Mouse (Mus musculus) macrophage (primary cell): ENCODE measurements around the gene Kcnh7. TPM values are rescaled to one million over a fixed set of nuclear protein-coding genes. Genes with fewer than 3 reads are reported as not detected.

Experiments used
- H3K27ac ChIP-seq: fragments of 350-480 bp; formaldehyde crosslinking; 2 replicates; pipeline ENCODE4 v1.9.0; 2021
- H3K36me3 ChIP-seq: fragments of 350-480 bp; formaldehyde crosslinking; 2 replicates; pipeline ENCODE4 v1.9.0; 2021; ENCODE audit errors: inconsistent target
- H3K4me3 ChIP-seq: fragments of 350-480 bp; formaldehyde crosslinking; 2 replicates; pipeline ENCODE4 v1.9.0; 2021; ENCODE audit errors: inconsistent target
- H3K79me2 ChIP-seq: fragments of 350-480 bp; formaldehyde crosslinking; 2 replicates; pipeline ENCODE4 v1.9.0; 2021; ENCODE audit errors: inconsistent target
- WGBS: methylation state at CpG from one replicate; pipeline ENCODE4 v1.1.7; 2026; ENCODE audit warnings: inconsistent platforms; ENCODE audit not compliant: missing documents; 5-methylcytosine and 5-hydroxymethylcytosine counted together
- polyA plus RNA-seq: library from polyadenylated mRNA; stranded (reverse); fragments of 250-400 nt; gene quantifications from 3 replicates; pipeline ENCODE4 v1.2.4, GENCODE M21; 2018; ENCODE audit warnings: inconsistent platforms

Gene Kcnh7
- polyA plus RNA-seq, 1 experiment from 2014 or later: not detected

DNA sequence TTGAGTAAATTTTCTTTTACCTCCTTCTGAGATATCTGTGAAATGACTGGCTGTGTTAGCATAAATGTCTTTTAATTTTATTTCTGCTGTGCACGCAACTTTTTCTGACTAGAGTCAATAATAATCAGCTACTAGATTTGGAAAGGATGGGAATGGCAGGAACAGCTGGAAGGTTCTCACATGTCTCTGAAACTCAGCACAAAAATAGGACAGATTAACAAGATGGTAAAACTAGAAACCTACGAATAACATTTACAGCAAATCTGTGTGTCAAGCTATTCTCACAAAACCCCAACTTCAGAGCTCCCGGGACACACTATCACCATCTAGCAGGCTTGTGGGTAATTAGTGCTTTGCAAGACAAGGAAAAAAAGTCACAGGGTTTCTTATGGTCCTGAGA, 134.2 kb downstream of the Kcnh7 start:
- H3K36me3 ChIP-seq: no peaks in the 10 kb centered on the region

DNA sequence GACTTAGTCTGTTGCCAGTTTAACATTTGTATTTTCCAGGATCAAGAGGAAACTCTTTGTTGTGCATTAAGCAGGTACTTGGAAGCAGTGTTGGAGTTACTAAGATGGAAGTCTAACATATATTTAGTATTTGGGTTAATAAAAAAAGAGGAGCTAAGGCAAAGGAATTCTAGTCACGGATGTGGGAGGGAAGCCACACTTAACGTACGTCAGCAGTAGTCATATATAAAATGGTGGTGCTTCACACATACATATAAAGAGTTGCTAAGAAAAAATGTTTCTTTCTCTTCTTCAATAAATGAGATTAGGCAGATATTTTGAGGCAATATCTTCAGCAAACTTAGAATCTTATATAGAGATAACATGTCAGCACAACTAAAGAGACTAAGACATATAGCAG, 144.4 kb downstream of the Kcnh7 start:
- 76% methylated on average over 3 of the region's 3 CpGs for WGBS
- no peak overlapping the region for H3K4me3 ChIP-seq

More for the DNA sequence above, 134.2 kb downstream of the Kcnh7 start:
- Histone ChIP-seq H3K27ac (no peak overlapping the region), H3K4me3 (no peak overlapping the region), H3K79me2 (no peaks in the 10 kb centered on the region)
- WGBS: 86% methylated on average over 3 of the region's 3 CpGs

DNA sequence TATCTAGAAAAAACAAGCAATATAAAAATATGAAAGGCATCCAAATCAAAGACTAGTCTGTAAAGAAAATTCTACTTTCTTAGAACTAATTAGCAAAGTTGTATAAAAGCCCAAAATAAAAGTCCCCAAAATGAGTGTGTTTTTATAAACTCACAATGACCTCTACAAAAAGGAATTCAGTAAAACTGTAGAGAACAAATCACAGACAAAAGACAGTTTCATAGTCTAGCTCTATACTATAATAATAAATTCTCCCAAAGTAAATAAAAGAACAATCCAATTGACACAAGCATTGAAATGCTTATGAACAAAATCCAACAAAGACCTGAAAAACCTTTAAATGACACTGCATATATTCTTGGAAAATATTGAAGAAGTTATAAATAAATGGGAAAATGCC, 169.2 kb downstream of the Kcnh7 start:
- H3K4me3 ChIP-seq: no peak overlapping the region
- H3K79me2 ChIP-seq: no peaks in the 10 kb centered on the region
- H3K36me3 ChIP-seq: no peaks in the 10 kb centered on the region
- no peak overlapping the region for H3K27ac ChIP-seq

More for the DNA sequence above, 144.4 kb downstream of the Kcnh7 start:
- Histone ChIP-seq H3K79me2 (no peaks in the 10 kb centered on the region), H3K36me3 (no peaks in the 10 kb centered on the region), H3K27ac (no peak overlapping the region)

DNA sequence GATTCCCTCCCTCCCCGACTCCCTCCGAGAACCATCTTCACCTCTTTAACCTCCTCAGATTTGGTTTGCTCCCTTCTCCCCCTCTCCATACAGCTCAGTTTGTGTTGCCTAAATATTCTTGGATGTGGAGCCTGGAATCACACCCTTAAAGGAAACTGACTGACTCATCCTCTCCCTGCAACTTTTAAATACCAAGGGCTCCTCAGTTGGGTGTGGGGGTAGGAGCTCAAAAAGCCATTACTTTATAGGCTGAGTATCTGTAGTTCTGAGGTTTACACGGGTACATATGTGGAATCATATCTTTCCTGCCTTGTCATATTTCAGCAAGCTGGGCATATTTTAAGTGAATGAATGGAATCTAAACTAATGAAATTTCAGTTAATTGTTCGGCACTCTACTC, 174.9 kb downstream of the Kcnh7 start:
- WGBS: 87% methylated on average over 4 of the region's 4 CpGs
- H3K36me3 ChIP-seq: no peaks in the 10 kb centered on the region
- no peak overlapping the region for H3K27ac ChIP-seq
- no peaks in the 10 kb centered on the region for H3K79me2 ChIP-seq
- H3K4me3 ChIP-seq: no peak overlapping the region

DNA sequence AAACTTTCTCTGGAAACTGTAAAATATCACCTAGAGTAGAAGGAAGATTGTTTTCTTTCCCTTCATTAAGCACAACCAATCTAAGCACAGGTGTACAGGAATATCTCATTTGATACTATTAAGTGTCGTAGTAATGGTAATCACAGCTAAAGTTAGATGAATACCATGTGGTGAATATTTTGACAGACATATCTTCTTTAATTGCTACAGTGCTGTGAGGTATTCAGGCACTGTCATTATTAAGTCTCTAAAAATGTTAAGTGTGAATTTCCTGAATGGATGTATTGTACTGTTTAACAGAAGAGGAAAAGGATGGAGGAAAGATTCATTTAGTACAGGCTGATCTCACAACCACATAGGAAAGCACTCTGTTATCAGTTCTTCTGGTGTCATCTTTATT, 181.3 kb downstream of the Kcnh7 start:
- 100% methylated on average over 1 of the region's 1 CpGs for WGBS
- H3K36me3 ChIP-seq: no peaks in the 10 kb centered on the region
- no peaks in the 10 kb centered on the region for H3K79me2 ChIP-seq

DNA sequence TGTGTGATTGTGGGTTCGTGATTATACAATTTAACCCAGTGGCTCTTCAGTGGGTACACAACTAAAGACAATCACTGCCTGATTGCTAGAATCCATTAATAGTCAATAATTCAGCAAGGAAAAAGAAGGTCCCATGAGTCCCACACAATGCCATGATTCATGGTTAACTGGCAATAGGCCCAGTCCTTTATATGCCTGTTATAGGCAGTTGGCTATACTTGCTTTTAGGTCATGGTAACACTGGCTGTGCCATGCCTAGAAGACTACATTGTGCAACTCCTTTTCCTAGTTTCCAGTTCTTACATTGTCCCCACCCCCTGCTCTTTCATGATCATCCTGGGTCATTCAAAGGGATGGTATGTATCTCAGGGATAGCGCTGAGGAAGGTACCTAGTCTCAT, 186.4 kb downstream of the Kcnh7 start:
- H3K79me2 ChIP-seq: no peaks in the 10 kb centered on the region
- WGBS: 84% methylated on average over 2 of the region's 2 CpGs

More for the DNA sequence above, 181.3 kb downstream of the Kcnh7 start:
- H3K4me3 ChIP-seq: no peak overlapping the region
- no peak overlapping the region for H3K27ac ChIP-seq

DNA sequence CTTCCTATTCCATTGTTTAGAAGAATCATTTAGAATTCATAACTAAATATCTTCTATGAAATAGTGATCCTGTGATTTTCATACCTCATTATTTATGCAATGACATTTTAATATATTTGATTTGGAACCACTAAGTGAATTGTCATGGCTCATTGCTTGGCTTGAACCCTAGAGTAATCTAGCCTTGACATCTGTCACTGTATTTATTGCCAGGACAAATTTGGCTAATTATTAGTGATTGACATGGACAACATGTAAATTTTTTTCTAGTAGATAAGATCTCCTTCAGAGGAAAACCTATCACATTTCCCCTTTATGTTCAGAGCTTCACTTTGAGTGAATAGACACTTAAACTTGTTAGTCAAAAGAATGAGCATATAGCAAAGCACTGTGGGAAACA, 195.5 kb downstream of the Kcnh7 start:
- no peaks in the 10 kb centered on the region for H3K36me3 ChIP-seq
- H3K79me2 ChIP-seq: no peaks in the 10 kb centered on the region
- H3K4me3 ChIP-seq: no peak overlapping the region
- H3K27ac ChIP-seq: no peak overlapping the region

More for the DNA sequence above, 186.4 kb downstream of the Kcnh7 start:
- no peaks in the 10 kb centered on the region for H3K36me3 ChIP-seq
- no peak overlapping the region for H3K27ac ChIP-seq
- H3K4me3 ChIP-seq: no peak overlapping the region

DNA sequence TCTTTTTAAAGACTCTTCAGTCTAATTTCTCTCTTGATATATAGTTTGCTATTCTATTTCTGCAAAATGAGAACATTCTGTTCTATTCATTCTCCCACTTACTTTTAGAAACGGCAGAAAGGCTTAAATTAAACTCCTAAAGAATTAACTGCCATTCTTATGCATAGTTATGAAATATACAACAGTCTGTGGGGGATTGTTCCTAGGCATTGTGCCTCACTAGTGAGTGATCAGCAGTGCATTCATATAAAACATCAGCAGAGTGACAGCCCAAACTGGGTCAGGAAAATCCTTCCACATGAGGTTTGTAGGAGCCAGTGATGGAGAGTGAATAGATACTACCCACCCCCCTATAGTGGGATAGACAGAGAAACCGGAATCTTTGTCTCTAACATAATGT, 200.2 kb downstream of the Kcnh7 start:
- Histone ChIP-seq H3K79me2 (no peaks in the 10 kb centered on the region), H3K36me3 (no peaks in the 10 kb centered on the region), H3K4me3 (no peak overlapping the region), H3K27ac (no peak overlapping the region)
- 87% methylated on average over 2 of the region's 2 CpGs for WGBS

DNA sequence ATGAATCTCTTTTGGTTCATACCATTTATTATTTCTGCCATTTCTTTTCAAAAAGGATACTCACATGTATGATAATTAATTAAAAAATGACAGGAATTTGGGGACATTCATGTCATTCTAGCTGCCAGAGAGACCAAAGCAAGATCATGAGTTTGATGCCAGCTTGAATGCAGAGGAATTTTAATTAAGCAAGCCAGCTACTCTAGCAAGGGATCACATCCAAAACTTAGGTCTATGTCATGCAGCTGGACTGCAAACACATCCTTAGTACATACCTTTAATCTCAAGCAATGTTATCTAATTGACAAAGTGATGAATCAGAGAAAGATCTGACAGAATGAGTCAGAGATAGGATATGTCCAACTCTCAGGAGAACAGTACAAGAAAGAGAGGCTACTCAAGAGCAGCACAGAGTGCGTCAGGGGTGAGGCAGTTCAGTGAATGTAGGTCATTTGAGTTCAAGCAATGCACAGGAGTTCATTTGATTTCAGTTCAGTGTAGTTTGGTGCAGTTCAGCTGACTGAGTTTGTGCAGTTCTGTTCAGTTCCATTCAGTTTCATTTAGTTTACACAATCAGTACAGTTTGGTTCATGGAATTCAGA, 248.7 kb downstream of the Kcnh7 start:
- WGBS: 80% methylated on average over 1 of the region's 1 CpGs
- no peaks in the 10 kb centered on the region for H3K36me3 ChIP-seq
- H3K27ac ChIP-seq: no peak overlapping the region
- no peaks in the 10 kb centered on the region for H3K79me2 ChIP-seq
- H3K4me3 ChIP-seq: no peak overlapping the region

DNA sequence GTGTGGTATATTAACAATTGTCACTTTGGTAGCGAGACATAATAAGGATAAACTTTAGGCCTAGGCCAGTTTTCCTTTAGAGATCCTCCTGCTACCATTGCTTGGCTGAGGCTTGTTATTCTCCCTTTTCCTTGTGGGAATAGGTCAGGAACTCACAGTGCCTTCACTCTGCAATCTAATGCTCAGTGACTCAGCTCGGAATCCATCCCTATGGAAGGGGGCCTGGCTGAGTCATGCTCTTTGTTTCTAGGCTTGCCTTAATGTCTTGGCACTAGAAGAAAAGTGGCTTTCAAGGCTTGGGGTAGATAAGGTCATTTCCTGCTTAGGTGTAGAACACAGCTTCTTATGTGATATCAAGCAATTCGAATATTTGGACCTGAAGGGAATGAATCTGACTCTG, 255.6 kb downstream of the Kcnh7 start:
- 74% methylated on average over 3 of the region's 3 CpGs for WGBS
- Histone ChIP-seq H3K79me2 (no peaks in the 10 kb centered on the region), H3K36me3 (no peaks in the 10 kb centered on the region), H3K27ac (no peak overlapping the region), H3K4me3 (no peak overlapping the region)

DNA sequence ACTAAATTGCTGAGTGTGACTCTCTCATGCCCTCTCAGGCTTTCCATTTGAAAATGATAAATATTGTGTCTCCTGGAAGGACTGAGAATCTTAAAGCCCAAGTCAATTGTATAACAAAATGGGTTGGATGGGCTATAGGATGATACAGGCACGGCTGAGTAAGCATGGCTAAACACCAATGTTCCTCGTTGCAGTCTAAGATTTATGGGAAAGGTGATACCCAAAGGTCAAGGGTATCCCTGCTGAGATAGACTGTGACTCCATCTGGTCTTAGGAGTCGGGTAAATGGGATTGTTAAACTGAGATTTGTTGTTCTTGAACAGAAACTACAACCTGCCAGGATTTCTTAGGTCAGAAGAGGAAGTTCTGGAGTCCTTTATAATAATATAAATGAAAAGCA, 256.0 kb downstream of the Kcnh7 start:
- Histone ChIP-seq H3K4me3 (no peak overlapping the region), H3K79me2 (no peaks in the 10 kb centered on the region), H3K27ac (no peak overlapping the region), H3K36me3 (no peaks in the 10 kb centered on the region)
- WGBS: 60% methylated on average over 3 of the region's 3 CpGs

DNA sequence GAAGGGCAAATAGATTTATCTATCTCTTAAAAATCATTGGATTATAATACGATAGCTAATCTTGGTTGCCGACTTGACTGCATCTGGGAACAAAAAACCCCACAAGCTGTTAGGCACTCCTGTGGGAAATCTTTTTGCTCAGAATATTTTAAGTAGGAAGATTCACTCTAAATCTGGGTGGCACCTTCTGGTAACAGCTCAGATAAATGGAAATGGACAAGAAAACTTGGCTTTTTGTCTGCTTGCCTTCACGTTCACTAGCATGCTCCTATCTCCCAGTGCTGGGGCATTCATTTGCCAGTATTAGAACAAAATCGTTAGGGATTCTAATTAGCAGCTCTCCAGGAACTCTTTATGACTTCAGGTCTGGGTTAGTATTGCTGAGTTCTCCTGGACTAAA, 260.3 kb downstream of the Kcnh7 start:
- Histone ChIP-seq H3K4me3 (no peak overlapping the region), H3K79me2 (no peaks in the 10 kb centered on the region), H3K36me3 (no peaks in the 10 kb centered on the region), H3K27ac (no peak overlapping the region)
- 85% methylated on average over 4 of the region's 4 CpGs for WGBS

DNA sequence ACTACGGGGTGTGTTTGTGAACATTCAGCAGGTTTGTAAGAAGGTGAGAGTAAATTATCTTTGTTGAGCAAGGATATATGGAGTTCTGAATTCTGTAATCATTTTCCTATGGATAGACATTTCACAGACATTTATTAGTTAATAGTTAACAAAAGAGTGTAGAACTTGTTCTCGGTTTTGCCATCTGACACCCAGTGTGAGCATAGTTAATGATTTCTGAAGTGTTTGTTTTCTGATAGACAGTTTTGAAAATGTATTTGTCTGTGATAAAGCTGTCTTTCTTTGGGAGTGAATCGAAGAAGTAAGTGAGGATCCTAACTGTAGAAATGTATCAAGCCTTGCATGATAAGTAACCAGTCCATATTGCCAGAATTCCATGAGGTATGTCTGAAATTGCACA, 276.4 kb downstream of the Kcnh7 start:
- no peaks in the 10 kb centered on the region for H3K79me2 ChIP-seq
- 86% methylated on average over 3 of the region's 3 CpGs for WGBS
- H3K4me3 ChIP-seq: no peak overlapping the region
- no peak overlapping the region for H3K27ac ChIP-seq
- no peaks in the 10 kb centered on the region for H3K36me3 ChIP-seq

DNA sequence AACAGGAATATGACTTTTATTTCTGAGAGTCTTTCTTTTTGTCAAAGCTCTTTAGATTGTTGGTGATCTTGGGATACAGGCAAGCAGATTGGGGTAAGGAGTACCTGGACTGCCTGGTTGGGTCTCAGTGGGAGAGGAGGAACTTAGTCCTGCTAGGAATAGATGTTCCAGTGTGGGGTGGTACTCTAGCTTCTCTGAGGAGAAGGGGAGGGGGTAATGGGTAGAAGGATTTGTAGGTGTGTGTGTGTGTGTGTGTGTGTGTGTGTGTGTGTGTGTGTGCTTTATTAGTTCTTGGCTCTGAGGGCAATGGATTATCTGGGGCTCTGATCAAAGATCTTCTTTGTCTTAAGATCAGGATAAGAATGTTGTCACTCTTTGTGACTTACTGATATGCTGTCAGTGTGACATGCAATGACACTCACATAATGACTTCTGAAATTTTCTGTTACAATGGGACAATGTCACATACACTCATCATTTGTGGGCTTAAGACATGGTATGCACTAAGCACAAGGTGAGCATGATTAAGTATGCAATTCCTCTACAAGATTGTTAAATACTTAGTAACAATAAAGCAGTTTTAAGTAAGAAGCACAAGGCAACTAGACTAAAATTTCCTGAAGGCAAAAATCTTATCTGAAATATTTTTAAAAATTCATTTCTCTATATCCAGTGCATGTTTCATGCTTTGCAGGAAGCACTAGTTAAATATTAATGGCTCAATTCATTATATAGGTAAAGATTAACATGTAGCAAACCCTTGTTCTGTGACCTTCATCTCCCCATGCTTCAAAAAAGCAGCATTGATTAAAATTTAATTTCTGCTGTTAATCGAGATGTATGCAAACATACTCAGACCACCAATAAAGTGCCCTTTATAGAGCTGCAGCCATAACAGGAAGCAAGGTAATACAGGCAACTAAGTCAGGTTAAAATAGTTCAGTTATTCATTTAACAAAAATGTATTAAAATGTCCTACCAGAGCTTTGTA, 281.4 kb downstream of the Kcnh7 start:
- H3K4me3 ChIP-seq: no peak overlapping the region
- H3K27ac ChIP-seq: no peak overlapping the region
- H3K79me2 ChIP-seq: no peaks in the 10 kb centered on the region
- H3K36me3 ChIP-seq: no peaks in the 10 kb centered on the region
- WGBS: 92% methylated on average over 1 of the region's 1 CpGs

DNA sequence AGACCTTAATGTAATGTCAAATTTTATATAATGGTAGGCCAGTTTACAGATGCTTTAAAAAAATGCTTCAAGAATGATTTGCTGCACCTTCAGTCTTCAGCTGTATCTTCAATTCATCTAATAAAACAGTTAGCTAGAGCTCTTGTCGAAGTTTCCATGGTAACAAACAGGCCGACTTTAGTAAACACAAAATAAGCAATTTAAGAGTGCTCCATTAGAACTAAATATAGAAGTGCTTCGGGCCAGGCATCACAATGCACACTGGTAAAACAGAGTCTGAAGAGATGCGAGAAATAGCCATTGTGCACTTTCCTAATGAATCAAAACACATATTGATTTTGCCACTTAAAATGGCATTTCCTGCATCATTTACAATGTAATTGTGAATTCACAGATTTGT, 305.3 kb downstream of the Kcnh7 start:
- 95% methylated on average over 4 of the region's 4 CpGs for WGBS
- Histone ChIP-seq H3K36me3 (no peaks in the 10 kb centered on the region), H3K4me3 (no peak overlapping the region), H3K79me2 (no peaks in the 10 kb centered on the region), H3K27ac (no peak overlapping the region)
